Mouse (Mus musculus): Measurements from ENCODE around the gene Man1a2. TPM values are rescaled to one million over a fixed set of nuclear protein-coding genes. Genes with fewer than 3 reads are reported as not detected.

Man1a2 gene
- total and polyA plus RNA-seq, 3 experiments = 27.1 to 261 (median 33.2) TPM

GRCm38 (mm10) chr3:100678951-100679570 is 6.2 kb downstream of the Man1a2 start:
- no peak overlapping the region for H3K9ac ChIP-seq (ENCODE audit: control insufficient read depth, low read depth, low read length, poor library complexity, severe bottlenecking)
- TF ChIP-seq MAX (IDR thresholded peaks at IDR 0.05; ENCODE audit: low read length) = no peak
- no peak for TF ChIP-seq SMC3 (IDR thresholded peaks at IDR 0.05; ENCODE audit: low read depth, low read length)
- TF ChIP-seq CHD2 (IDR thresholded peaks at IDR 0.05; ENCODE audit: low read length) = no peak
- no peak for TF ChIP-seq GATA1 (IDR thresholded peaks at IDR 0.05; ENCODE audit: low read depth, low read length)
- no peak for TF ChIP-seq NRF1 (IDR thresholded peaks at IDR 0.05; ENCODE audit: insufficient read depth, low read depth, low read length, poor library complexity, severe bottlenecking)
- no peak for TF ChIP-seq ZKSCAN1 (IDR thresholded peaks at IDR 0.05; ENCODE audit: low read depth, low read length)
- no peak for TF ChIP-seq RCOR1 (IDR thresholded peaks at IDR 0.05; ENCODE audit: low read depth, low read length)
- no peak for TF ChIP-seq RAD21 (IDR thresholded peaks at IDR 0.05; ENCODE audit: low read depth, low read length)
- H3K27ac ChIP-seq (ENCODE audit: control insufficient read depth, low read depth, low read length) = no peak overlapping the region
- H3K4me3 ChIP-seq (ENCODE audit: control insufficient read depth in 1 of 2, insufficient read depth in 1 of 2, low read depth in 2 of 2, low read length in 2 of 2) = no peak overlapping the region
- H3K9me3 ChIP-seq (replicated peaks; ENCODE audit: insufficient read depth, low read length) = no peaks in the 10 kb centered on the region
- H3K27me3 ChIP-seq (ENCODE audit: control insufficient read depth in 1 of 2, insufficient read depth in 2 of 2, low read length in 2 of 2) = no peaks in the 10 kb centered on the region
- peaks cover 17 to 24% of the 10 kb centered on the region in 2 experiments for H3K4me1 ChIP-seq (ENCODE audit: control insufficient read depth in 1 of 2, insufficient read depth in 2 of 2, low read length in 2 of 2)
- H3K36me3 ChIP-seq (ENCODE audit: control insufficient read depth in 1 of 2, insufficient read depth in 2 of 2, low read length in 2 of 2) = peaks cover 0 to 42% of the 10 kb centered on the region in 2 experiments; a peak in 2 of 4 replicates
- peaks cover 65% of the 10 kb centered on the region for H3K79me2 ChIP-seq (ENCODE audit: control insufficient read depth, insufficient read depth, low read length, poor library complexity)
- no peak for DNase-seq (ENCODE audit: low read depth, low spot score)

- Histone ChIP-seq H3K9me3 (replicated peaks; ENCODE audit: insufficient read depth, low read length) (no peaks in the 10 kb centered on the region), H3K4me1 (ENCODE audit: control insufficient read depth in 1 of 2, insufficient read depth in 2 of 2, low read length in 2 of 2) (peaks cover 6 to 17% of the 10 kb centered on the region in 2 experiments), H3K27me3 (ENCODE audit: control insufficient read depth in 1 of 2, insufficient read depth in 2 of 2, low read length in 2 of 2) (no peaks in the 10 kb centered on the region), H3K9ac (ENCODE audit: control insufficient read depth, low read depth, low read length, poor library complexity, severe bottlenecking) (peak overlapping the region; percentile 26; the same call in 1 of the 2 replicates), H3K79me2 (ENCODE audit: control insufficient read depth, insufficient read depth, low read length, poor library complexity) (peaks cover 56% of the 10 kb centered on the region), H3K27ac (ENCODE audit: control insufficient read depth, low read depth, low read length) (0 out of 2 replicates have a peak overlapping the region, but pooled peaks have one; percentile 10), H3K4me3 (ENCODE audit: control insufficient read depth in 1 of 2, insufficient read depth in 1 of 2, low read depth in 2 of 2, low read length in 2 of 2) (0 out of 4 replicates have a peak overlapping the region, but pooled peaks of 1 of the 2 experiments have one; percentile 5), H3K36me3 (ENCODE audit: control insufficient read depth in 1 of 2, insufficient read depth in 2 of 2, low read length in 2 of 2) (peaks cover 0 to 33% of the 10 kb centered on the region in 2 experiments; a peak in 2 of 4 replicates)
- DNase-seq (ENCODE audit: low read depth, low spot score) = peak; percentile 41
- TF ChIP-seq ELF1 (IDR thresholded peaks at IDR 0.05; ENCODE audit: low read depth, low read length) = no peak
- TF ChIP-seq GATA1 (IDR thresholded peaks at IDR 0.05; ENCODE audit: low read depth, low read length) = 0 out of 2 replicates have a peak, but pooled peaks have one; percentile 13
- TF ChIP-seq MAX (IDR thresholded peaks at IDR 0.05; ENCODE audit: low read length) = 0 out of 2 replicates have a peak, but pooled peaks have one; percentile 20
- 0 out of 2 replicates have a peak, but pooled peaks have one; percentile 37 for TF ChIP-seq USF1 (IDR thresholded peaks at IDR 0.05; ENCODE audit: low read depth, low read length)
These were observed 10.2 kb downstream of the Man1a2 start for GRCm38 (mm10) chr3:100675146-100675545.

GRCm38 (mm10) chr3:100670412-100670811 is 14.9 kb downstream of the Man1a2 start:
- no peak overlapping the region for H3K9ac ChIP-seq (ENCODE audit: control insufficient read depth, low read depth, low read length, poor library complexity, severe bottlenecking)
- H3K36me3 ChIP-seq (ENCODE audit: control insufficient read depth in 1 of 2, insufficient read depth in 2 of 2, low read length in 2 of 2) = peaks cover 0 to 10% of the 10 kb centered on the region in 2 experiments; a peak in 2 of 4 replicates
- H3K4me3 ChIP-seq (ENCODE audit: control insufficient read depth in 1 of 2, insufficient read depth in 1 of 2, low read depth in 2 of 2, low read length in 2 of 2) = no peak overlapping the region
- H3K9me3 ChIP-seq (replicated peaks; ENCODE audit: insufficient read depth, low read length) = no peaks in the 10 kb centered on the region
- TF ChIP-seq RAD21 (IDR thresholded peaks at IDR 0.05; ENCODE audit: low read depth, low read length) (no peak), MAZ (IDR thresholded peaks at IDR 0.05; ENCODE audit: low read depth, low read length) (no peak), MAX (IDR thresholded peaks at IDR 0.05; ENCODE audit: low read length) (no peak), NELFE (IDR thresholded peaks at IDR 0.05; ENCODE audit: low read depth, low read length) (no peak)
- no peaks in the 10 kb centered on the region for H3K27me3 ChIP-seq (ENCODE audit: control insufficient read depth in 1 of 2, insufficient read depth in 2 of 2, low read length in 2 of 2)
- peaks cover 40% of the 10 kb centered on the region for H3K79me2 ChIP-seq (ENCODE audit: control insufficient read depth, insufficient read depth, low read length, poor library complexity)
- no peak for DNase-seq (ENCODE audit: low read depth, low spot score)
- peaks cover 0 to 6% of the 10 kb centered on the region in 2 experiments for H3K4me1 ChIP-seq (ENCODE audit: control insufficient read depth in 1 of 2, insufficient read depth in 2 of 2, low read length in 2 of 2)
- no peak overlapping the region for H3K27ac ChIP-seq (ENCODE audit: control insufficient read depth, low read depth, low read length)
